Mouse (Mus musculus) erythroblast, embryonic 14.5 days (primary cell): ENCODE results near the gene Aph1a.

Experiments used
- GATA1 ChIP-seq: IDR thresholded peaks from 2 replicates; pipeline ENCODE4 v1.6.1; 2012; ENCODE audit warnings: low read length, inconsistent platforms, mixed read lengths
- TAL1 ChIP-seq: IDR thresholded peaks from 3 replicates; pipeline ENCODE4 v1.6.1; 2012; ENCODE audit warnings: low read length, inconsistent platforms, mixed read lengths

GRCm38 (mm10) chr3:95944742-95945141 lies 51.0 kb downstream of the Aph1a start:
- TF ChIP-seq TAL1 = no peak
- no peak for TF ChIP-seq GATA1
